Mouse (Mus musculus) B cell, adult 2 months (primary cell): ENCODE measurements around the gene Galntl6.

ENCODE experiments used
- DNase-seq, 2 experiments: peaks; one replicate each; pipeline ENCODE4 v3.0.0; 2022

Galntl6 gene

DNA sequence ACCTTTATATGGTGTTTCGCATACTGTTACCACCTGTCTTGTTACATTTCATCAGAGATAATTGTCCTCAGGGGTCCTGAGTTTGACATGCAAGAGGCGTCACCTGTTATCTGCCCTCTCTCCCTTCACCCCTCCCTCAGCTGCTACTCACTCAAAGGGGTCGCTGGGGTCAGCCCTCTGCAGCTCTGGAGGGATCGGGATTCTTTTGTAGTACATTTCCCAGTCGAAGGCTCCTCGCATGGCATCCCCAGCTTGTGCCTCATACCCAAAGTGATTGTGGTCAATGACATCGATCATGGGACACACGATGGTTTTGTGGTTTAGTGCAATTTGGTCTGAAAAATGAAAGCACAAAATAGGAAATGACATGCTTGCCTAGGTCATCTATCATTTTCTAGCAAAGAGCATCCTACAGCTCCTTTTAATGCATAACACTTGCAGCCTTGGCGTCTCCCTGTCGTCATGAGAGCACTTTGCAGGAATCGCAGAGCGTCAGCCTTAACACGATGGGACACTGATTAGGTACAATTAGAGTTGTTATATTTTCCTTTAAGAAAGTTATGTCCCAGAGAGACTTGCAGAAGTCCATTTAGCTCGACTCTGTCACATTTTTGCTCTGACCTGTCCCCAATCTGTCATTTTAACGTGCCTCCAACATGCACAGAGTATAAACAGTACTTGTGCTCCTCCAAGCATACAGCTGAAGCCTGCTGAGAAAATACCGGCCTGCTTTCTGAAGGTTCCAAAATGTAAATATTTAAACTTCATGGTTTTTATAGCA lies 954.1 kb downstream of the Galntl6 start:
- DNase-seq, result no peak

GRCm38 (mm10) chr8:57955501-57955900 lies 956.9 kb downstream of the Galntl6 start:
- no peak for DNase-seq

DNA sequence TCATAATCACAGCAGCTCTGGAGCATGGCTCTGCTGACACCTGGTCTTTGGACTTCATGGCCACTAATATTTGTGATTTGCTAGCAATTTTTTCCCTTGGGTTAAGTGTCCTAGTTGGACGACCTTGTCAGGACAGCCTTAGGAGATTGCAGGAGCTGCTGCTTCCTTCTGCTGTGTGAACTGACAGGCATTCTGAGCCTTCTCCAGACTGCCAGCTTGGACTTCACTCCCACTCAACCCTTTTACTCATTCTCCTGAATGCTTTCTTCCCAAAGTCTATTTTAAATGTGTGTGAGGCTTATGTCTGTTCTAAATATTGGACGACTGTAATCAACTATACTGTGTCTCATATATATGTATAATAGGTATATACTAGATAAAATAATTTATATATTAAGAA lies 971.3 kb downstream of the Galntl6 start:
- DNase-seq, result no peak

DNA sequence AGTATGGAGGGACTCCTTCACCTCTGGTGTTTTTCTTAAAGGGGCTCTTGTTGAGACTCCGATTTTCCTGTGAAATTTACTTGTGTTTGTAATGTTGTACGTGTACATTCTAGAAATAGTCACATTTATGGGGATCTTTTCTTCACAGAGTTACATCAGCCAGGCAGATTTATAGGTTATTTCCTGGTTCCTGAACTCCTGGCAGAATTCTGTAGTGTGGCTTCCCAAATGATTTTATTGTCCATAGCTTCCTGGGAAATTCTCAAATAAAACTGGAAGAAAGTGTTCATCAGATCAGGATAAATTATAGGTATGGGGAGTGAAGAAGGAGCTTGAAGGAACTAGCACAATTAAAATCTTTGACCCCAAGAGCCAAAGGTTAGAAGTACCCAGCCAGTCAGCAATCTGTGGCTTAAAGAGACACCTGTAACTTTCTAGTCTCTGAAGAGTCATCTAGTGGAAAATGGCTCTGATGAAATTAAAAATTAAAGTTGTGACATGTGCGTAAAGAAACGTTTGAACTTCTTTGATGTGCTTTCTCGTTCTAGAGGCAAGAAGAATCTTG lies 972.5 kb downstream of the Galntl6 start:
- DNase-seq, result no peak

DNA sequence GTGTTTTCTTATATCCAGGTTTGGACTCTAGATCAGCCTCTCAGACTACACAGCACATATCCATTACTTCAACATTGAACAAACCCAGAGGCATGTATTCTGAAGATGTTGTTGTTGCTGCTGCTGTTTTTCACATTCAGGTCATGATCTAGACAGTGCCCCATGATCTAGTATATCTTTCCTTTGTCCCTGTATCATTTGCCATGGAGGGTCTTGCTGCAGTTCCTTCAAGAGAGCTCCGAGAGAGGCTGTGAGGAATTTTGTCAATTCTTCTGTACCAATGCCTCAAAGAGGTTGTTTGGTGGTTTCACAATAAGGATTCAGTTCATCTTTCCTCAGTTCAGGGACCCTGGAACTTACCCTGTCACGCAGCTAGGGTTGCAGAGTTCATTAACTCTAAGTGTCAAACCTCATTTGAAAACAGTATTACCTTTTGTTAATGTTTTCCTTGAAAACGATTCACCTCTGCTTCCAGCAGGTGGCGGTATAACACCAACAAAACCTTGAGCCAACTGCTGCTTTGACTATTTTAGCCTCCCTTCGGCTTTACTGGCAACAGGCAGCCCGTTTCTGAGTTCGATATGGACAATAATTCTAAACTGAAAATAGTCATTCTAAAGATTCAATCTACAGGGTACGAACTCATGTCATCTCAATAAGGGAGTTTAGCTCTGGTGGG lies 973.1 kb downstream of the Galntl6 start:
- peak; percentile 5 to 12 for DNase-seq

DNA sequence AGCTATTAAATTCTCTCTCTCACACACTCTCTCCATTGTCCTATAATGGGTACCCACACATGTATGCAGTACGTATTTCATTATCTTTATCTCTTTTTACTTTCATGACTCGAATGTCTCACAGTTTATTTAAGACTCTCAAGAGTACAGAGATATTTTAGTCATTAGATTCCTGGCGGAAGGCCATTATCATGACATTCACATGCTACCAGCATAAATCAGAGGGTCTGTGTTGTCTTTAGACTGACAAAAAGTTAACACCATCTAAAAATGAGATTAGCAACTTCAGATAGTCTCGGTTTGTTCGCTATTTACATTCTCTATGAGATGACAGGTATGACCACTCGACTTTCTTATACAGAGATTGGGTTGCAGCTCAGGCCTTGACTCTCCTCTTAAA lies 985.4 kb downstream of the Galntl6 start:
- no peak for DNase-seq

DNA sequence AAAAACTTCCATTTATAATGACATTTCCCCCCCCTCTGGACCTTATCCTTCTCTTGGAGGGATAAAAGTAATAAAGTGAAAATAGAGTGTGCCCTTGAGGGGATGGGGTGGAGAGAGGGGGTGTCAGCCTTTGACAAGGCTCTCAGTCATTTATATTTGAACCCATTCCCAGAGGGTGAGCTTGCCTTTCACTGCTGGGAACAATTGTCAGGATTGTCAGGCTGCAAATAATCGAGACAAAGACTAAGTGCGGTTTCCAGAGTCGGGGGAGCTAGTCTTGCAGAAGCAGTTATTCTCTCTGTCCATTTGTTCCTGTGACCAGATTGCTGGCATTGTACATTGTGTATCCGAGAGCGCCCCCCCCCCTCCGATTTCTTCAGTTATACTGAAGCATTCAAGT lies 988.9 kb downstream of the Galntl6 start:
- DNase-seq, result no peak

- DNase-seq, result no peak
Measured at GRCm38 (mm10) chr8:57923130-57923529, 989.3 kb downstream of the Galntl6 start.

- DNase-seq, result no peak
Measured at GRCm38 (mm10) chr8:57922214-57923070, 990.0 kb downstream of the Galntl6 start.

- DNase-seq, result no peak
Measured at GRCm38 (mm10) chr8:57920326-57920903, 992.0 kb downstream of the Galntl6 start.

- DNase-seq, result no peak
Measured at GRCm38 (mm10) chr8:57918720-57919640, 993.5 kb downstream of the Galntl6 start.

DNA sequence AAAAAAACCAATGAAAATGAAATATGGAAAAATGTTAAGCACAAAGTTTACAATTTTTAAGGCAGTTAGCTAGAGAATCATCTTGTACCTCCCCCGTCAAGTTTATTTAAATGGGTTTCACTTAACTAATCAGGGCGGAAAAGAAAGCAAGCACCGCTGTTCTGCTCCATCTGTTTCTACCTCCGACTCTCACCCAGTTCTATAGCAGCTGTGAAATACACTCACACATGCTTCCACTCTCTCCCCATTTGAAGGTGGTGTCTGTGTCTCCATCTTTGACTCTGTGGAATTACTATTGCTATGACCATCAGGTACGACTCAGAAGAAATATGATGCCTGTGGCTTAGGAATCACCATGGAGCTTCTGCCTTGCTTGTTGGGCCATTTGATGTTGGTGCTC lies 1019.1 kb downstream of the Galntl6 start:
- no peak for DNase-seq

DNA sequence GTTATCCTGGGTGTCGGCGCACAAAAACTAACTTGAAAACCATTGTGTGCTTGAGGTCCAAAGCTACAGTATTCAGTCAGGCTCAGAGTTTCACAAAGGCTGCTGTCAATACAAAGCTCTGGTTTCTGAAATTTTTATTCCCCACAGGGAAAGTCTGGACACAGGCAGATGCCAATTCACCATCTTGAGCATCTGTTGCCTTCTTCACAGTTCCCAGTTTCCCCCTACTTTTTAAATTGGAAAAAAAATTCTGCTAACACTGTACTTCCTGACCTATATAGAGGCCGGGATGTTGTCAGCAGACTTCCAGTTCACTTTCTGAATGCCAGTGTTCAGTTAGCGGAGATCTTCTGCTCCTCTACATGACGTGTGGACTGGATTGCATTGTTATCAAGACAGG lies 1020.3 kb downstream of the Galntl6 start:
- no peak for DNase-seq

DNA sequence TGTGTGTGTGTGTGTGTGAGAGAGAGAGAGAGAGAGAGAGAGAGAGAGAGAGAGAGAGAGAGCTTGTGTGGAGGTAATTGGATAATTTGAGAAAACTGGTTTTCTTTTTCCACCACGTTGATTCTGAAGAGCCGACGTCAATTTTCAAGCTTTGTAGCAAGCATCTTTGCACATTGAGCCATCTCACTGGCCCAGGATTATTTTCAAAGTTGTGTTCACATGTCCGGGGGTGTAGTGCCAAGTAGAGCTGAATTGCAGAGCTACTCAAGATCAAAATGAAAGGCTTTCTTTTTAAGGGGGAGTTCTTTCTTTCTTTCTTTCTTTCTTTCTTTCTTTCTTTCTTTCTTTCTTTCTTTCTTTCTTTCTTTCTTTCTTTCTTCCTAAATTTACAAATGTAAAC lies 1022.3 kb downstream of the Galntl6 start:
- no peak for DNase-seq

GRCm38 (mm10) chr8:57888831-57889230 lies 1023.6 kb downstream of the Galntl6 start:
- DNase-seq, result no peak

- DNase-seq, result no peak
Measured at GRCm38 (mm10) chr8:57879452-57879851, 1033.0 kb downstream of the Galntl6 start.

- no peak for DNase-seq
Measured at GRCm38 (mm10) chr8:57849074-57849473, 1063.4 kb downstream of the Galntl6 start.

DNA sequence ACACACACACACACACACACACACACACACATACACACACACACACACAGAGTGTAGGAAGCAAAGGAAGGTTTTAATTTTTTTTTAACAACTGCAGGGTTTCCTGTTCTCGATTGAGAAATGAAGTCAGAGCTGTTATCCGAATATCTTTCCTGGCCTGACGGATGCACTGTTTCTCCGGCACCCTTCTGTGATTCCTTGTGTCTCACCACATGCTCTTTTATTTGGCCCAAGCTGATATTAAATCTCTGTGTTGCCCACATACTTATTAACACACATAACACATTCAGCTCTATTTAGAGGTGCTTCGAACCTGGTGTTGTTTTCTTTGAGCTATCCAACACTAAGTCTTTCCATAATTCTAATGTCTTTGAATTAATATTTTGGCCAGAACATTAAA lies 1069.0 kb downstream of the Galntl6 start:
- DNase-seq, result no peak

GRCm38 (mm10) chr8:57842462-57843391 lies 1069.7 kb downstream of the Galntl6 start:
- no peak for DNase-seq

DNA sequence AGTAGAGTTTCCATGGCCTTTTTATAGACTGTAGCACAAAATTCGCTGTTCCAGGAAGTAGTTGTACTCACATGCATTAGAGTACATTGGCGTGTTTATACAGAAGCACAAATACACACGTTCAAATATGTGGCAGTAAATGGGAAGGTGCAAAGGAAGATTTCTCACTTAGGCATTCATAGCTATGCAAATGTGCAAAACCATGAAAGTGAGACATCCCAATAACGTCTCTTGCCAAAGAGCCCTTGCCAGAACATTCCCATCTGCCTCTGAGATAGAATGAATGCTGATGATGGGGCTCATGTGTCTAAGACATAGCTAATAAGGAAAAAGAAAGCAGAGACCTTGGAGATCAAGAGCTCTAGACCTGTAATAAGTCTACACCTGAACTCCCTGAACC lies 1071.0 kb downstream of the Galntl6 start:
- no peak for DNase-seq

DNA sequence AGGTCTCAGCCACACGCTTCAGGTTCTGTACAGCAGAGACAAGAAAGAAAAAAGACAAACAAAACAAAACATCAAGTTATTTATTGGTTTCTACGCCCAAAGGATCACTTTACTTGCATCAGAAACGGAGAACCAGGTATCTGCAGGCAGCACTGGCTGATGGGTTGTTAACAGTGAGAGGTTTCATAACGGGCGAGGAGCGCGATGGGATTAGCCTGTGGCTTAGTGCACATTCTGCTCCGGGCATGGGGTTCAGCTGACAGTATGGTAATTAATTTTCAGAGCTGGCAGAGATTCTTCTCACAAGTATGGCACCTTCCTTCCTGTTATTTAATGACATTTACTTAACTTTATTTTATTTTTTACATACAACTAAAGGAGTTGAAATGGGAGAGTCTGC lies 1075.1 kb downstream of the Galntl6 start:
- no peak for DNase-seq
